Mouse (Mus musculus): ENCODE results near the gene Morn1.

Morn1 gene

GRCm38 (mm10) chr4:155188803-155189202, 102.4 kb downstream of the Morn1 start:
- DNase-seq (ENCODE audit: low spot score in 2 of 2), result no peak

- DNase-seq (ENCODE audit: low spot score in 2 of 2), result no peak
Observed at GRCm38 (mm10) chr4:155189711-155190139, 103.3 kb downstream of the Morn1 start.

GRCm38 (mm10) chr4:155190275-155190674, 103.9 kb downstream of the Morn1 start:
- no peak for DNase-seq (ENCODE audit: low spot score in 2 of 2)
